Mouse (Mus musculus): ENCODE data around the gene Golga1. TPM values are rescaled to one million over a fixed set of nuclear protein-coding genes. Genes with fewer than 3 reads are reported as not detected.
A peak's percentile ranks its signal among the peaks of the same experiment; 100 is the strongest.
"Not testable (repeated sequence)": the region's sequence is repeated elsewhere in the genome, so short reads cannot be mapped to it uniquely, and the experiment has no call there.

Golga1 gene
- 18.2 and 20.8 TPM in 2 replicates for polyA plus RNA-seq (2014; fragmentation: Nextera tagmentation; extraction: Ambion mirVana)

DNA sequence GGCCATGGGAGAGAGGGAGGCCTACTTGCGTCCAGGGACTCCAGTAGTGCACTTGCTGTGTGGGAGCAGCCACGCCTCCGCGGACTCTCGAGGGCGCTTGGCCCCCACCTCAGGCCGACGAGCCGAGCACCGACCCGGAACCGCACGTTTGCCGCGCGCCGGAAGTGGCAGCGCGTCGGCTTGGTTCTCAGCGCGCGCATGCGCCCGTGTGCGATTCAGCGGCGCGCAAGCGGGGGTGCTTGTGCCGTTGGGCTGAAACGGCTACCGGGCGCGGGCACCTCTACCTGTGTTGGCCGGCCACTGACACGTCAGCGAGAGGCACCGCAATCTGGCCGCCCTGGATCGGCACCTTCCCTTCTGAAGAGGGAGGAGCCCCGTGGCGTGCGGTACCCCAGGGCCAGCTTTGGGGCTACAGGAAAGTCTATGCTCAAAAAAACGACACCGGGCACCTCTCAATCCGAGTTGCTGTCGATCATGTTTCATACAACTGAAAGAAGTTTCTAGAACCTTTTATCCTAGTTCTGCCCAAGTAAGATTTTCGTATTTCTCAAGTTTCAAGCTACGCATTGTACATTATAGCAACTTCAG is at the start of gene Golga1:
Golga1 (minus strand) TSS at position 142 of the 588 bp plus-strand sequence.
- ATAC-seq (replicated peaks; ENCODE audit: low FRiP score) (peak; percentile 95), DNase-seq (ENCODE audit: low spot score) (peak; percentile 88)
- H3K27me3 ChIP-seq (replicated peaks; ENCODE audit: control insufficient read depth, insufficient read depth, low read length), result no peaks in the 10 kb centered on the region
- peak within 1 kb of the TSS; percentile 91 for H3K9ac ChIP-seq (ENCODE audit: low read depth, low read length)
- no peaks in the 10 kb centered on the region for H3K36me3 ChIP-seq (ENCODE audit: control insufficient read depth, insufficient read depth, low read length)
- no peaks in the 10 kb centered on the region; the same call in 1 of the 2 replicates for H3K4me1 ChIP-seq (replicated peaks; ENCODE audit: control insufficient read depth, insufficient read depth, low read length)
- no peaks in the 10 kb centered on the region for H3K9me3 ChIP-seq (ENCODE audit: control insufficient read depth, low read length)
- WGBS, result under 1% methylated on average over 50 of the region's 50 CpGs
- peak within 1 kb of the TSS; percentile 81 for H3K4me2 ChIP-seq
- peak within 1 kb of the TSS; percentile 82 for H3K27ac ChIP-seq (ENCODE audit: low read depth, low read length)
- peak within 1 kb of the TSS; percentile 78 for H3K4me3 ChIP-seq (ENCODE audit: low read depth, low read length)

DNA sequence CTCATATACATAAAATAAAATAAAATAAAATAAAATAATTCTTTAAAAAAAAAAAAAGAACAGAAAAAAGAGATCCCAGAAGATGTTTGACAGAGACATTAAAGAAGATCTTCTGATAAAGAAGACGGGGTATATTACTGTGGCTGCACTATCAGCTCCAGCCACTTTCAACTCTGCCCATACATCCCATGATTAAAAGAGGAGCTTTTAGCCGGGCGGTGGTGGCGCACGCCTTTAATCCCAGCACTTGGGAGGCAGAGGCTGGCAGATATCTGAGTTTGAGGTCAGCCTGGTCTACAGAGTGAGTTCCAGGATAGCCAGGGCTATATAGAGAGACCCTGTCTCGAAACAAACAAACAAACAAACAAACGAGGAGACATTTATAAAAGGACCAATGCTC is 48.8 kb upstream of the Golga1 start:
- ATAC-seq (replicated peaks; ENCODE audit: low FRiP score) (no peak), DNase-seq (ENCODE audit: low spot score) (no peak)
- no peaks in the 10 kb centered on the region for H3K4me1 ChIP-seq (replicated peaks; ENCODE audit: control insufficient read depth, insufficient read depth, low read length)
- H3K4me2 ChIP-seq, result no peak overlapping the region
- no peaks in the 10 kb centered on the region for H3K9me3 ChIP-seq (ENCODE audit: control insufficient read depth, low read length)
- WGBS, result 79% methylated on average over 7 of the region's 7 CpGs
- no peak overlapping the region for H3K9ac ChIP-seq (ENCODE audit: low read depth, low read length)
- H3K27ac ChIP-seq (ENCODE audit: low read depth, low read length), result no peak overlapping the region
- no peak overlapping the region for H3K4me3 ChIP-seq (ENCODE audit: low read depth, low read length)
- H3K27me3 ChIP-seq (replicated peaks; ENCODE audit: control insufficient read depth, insufficient read depth, low read length), result no peaks in the 10 kb centered on the region
- H3K36me3 ChIP-seq (ENCODE audit: control insufficient read depth, insufficient read depth, low read length), result no peaks in the 10 kb centered on the region

DNA sequence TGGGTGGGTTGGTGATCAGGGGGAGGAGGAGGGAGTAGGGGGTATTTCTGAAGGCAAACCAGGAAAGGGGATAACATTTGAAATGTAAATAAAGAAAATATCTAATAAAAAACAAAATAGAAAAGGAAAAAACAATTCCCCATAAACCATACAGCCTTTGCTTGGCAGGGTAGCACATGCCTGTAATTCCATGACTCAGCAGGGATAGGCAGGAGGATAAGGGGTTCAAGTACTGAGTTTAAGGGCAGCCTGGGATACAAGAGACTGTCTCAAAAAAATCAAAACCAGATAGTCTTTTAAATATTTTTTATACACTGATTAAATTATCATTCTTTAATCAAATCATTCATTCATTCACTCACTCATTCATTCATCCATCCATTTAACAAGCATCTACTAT is 45.2 kb upstream of the Golga1 start:
- DNase-seq (ENCODE audit: low spot score) (no peak), ATAC-seq (replicated peaks; ENCODE audit: low FRiP score) (no peak)
- H3K4me1 ChIP-seq (replicated peaks; ENCODE audit: control insufficient read depth, insufficient read depth, low read length), result no peaks in the 10 kb centered on the region
- H3K36me3 ChIP-seq (ENCODE audit: control insufficient read depth, insufficient read depth, low read length), result peaks cover 2% of the 10 kb centered on the region; the same call in 1 of the 2 replicates
- H3K9ac ChIP-seq (ENCODE audit: low read depth, low read length), result no peak overlapping the region
- no peak overlapping the region for H3K27ac ChIP-seq (ENCODE audit: low read depth, low read length)
- no peaks in the 10 kb centered on the region for H3K27me3 ChIP-seq (replicated peaks; ENCODE audit: control insufficient read depth, insufficient read depth, low read length)
- no peak overlapping the region for H3K4me2 ChIP-seq
- H3K4me3 ChIP-seq (ENCODE audit: low read depth, low read length), result no peak overlapping the region
- no peaks in the 10 kb centered on the region for H3K9me3 ChIP-seq (ENCODE audit: control insufficient read depth, low read length)

DNA sequence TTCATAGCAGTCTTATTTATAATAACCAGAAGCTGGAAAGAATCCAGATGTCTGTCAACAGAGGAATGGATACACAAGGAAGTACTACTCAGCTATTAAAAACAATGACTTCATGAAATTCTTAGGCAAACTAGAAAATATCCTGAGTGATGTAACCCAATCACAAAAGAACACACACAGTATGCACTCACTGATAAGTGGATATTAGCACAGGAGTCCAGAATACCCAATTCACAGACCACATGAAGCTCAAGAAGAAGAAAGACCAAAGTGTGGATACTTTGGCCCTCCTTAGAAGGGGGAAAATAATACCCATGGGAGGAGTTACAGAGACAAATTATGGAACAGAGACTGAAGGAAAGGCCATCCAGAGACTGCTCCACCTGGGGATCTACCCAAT is 44.4 kb upstream of the Golga1 start:
- not testable (repeated sequence) for H3K4me1 ChIP-seq (replicated peaks; ENCODE audit: control insufficient read depth, insufficient read depth, low read length); H3K4me2 ChIP-seq; H3K9ac ChIP-seq (ENCODE audit: low read depth, low read length); H3K9me3 ChIP-seq (ENCODE audit: control insufficient read depth, low read length); H3K27me3 ChIP-seq (replicated peaks; ENCODE audit: control insufficient read depth, insufficient read depth, low read length); H3K4me3 ChIP-seq (ENCODE audit: low read depth, low read length); H3K27ac ChIP-seq (ENCODE audit: low read depth, low read length); DNase-seq (ENCODE audit: low spot score); H3K36me3 ChIP-seq (ENCODE audit: control insufficient read depth, insufficient read depth, low read length)
- peak; percentile 53; the same call in 1 of the 2 replicates for ATAC-seq (replicated peaks; ENCODE audit: low FRiP score)

DNA sequence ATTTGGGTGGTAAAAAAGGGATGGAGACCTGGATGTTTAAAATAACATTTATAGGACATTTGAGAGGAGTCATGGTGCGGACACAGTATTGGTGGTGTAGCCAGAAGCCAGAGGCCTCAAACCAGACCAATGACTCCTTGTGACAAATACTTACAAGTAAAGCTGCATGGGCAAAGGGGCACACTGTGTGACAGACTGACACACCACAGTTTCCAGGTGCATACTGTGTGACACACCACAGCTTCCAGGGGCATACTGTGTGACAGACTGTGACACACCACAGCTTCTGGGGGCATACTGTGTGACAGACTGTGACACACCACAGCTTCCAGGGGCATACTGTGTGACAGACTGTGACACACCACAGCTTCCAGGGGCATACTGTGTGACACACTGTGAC is 34.6 kb upstream of the Golga1 start:
- DNase-seq (ENCODE audit: low spot score); H3K36me3 ChIP-seq (ENCODE audit: control insufficient read depth, insufficient read depth, low read length): not testable (repeated sequence)
- 89% methylated on average over 1 of the region's 1 CpGs for WGBS

DNA sequence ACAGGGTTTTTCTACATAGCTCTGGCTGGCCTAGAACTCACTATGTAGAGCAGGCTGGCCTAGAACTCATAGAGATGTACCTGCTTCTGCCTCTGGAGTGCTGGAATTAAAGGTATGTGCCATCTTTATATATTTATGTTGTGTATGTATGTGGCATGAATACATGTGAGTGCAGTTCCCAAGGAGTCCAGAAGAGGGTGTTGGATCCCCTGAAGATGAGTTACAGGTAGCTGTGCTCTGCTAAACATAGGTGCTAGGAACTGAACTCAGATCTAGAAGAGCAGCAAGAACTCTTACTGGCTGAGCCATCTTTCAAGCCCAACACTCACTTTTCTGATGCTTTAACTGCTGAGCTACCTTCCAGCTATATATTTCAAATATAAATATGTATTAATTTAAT is 32.7 kb upstream of the Golga1 start:
- no peak for DNase-seq (ENCODE audit: low spot score)

More for the DNA sequence above, 34.6 kb upstream of the Golga1 start:
- H3K4me3 ChIP-seq (ENCODE audit: low read depth, low read length); H3K27me3 ChIP-seq (replicated peaks; ENCODE audit: control insufficient read depth, insufficient read depth, low read length); H3K4me2 ChIP-seq; ATAC-seq (replicated peaks; ENCODE audit: low FRiP score); H3K9me3 ChIP-seq (ENCODE audit: control insufficient read depth, low read length); H3K27ac ChIP-seq (ENCODE audit: low read depth, low read length); H3K9ac ChIP-seq (ENCODE audit: low read depth, low read length); H3K4me1 ChIP-seq (replicated peaks; ENCODE audit: control insufficient read depth, insufficient read depth, low read length): not testable (repeated sequence)

DNA sequence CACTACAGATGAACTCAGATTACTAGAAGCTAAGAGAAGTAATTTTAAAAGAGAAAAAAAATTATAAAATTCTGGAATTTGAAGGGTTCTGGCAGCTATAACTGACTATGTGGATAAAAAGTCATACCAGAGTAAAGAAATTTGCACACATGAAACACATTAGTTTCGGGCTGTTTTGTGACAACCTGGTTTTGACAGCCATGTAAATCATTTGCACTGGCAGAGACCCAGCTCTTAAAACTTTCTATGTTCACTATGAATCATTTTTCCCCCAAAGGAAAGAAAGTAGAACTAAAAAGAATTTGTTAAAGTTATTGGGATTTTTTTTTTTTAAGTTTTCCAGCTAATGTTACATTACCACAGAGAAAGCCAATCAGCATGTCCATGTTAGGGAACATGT is 26.6 kb upstream of the Golga1 start:
- no peak overlapping the region for H3K9ac ChIP-seq (ENCODE audit: low read depth, low read length)
- 86% methylated on average over 1 of the region's 1 CpGs for WGBS
- H3K4me3 ChIP-seq (ENCODE audit: low read depth, low read length), result no peak overlapping the region
- H3K4me1 ChIP-seq (replicated peaks; ENCODE audit: control insufficient read depth, insufficient read depth, low read length), result no peaks in the 10 kb centered on the region
- H3K4me2 ChIP-seq, result no peak overlapping the region
- ATAC-seq (replicated peaks; ENCODE audit: low FRiP score) (no peak), DNase-seq (ENCODE audit: low spot score) (no peak)
- no peaks in the 10 kb centered on the region for H3K36me3 ChIP-seq (ENCODE audit: control insufficient read depth, insufficient read depth, low read length)
- no peaks in the 10 kb centered on the region for H3K9me3 ChIP-seq (ENCODE audit: control insufficient read depth, low read length)
- no peak overlapping the region for H3K27ac ChIP-seq (ENCODE audit: low read depth, low read length)
- H3K27me3 ChIP-seq (replicated peaks; ENCODE audit: control insufficient read depth, insufficient read depth, low read length), result no peaks in the 10 kb centered on the region

More for the DNA sequence above, 32.7 kb upstream of the Golga1 start:
- H3K36me3 ChIP-seq (ENCODE audit: control insufficient read depth, insufficient read depth, low read length), result peaks cover 3% of the 10 kb centered on the region; the same call in 1 of the 2 replicates
- ATAC-seq (replicated peaks; ENCODE audit: low FRiP score), result no peak
- H3K9me3 ChIP-seq (ENCODE audit: control insufficient read depth, low read length), result no peaks in the 10 kb centered on the region
- no peaks in the 10 kb centered on the region for H3K27me3 ChIP-seq (replicated peaks; ENCODE audit: control insufficient read depth, insufficient read depth, low read length)
- no peak overlapping the region for H3K27ac ChIP-seq (ENCODE audit: low read depth, low read length)
- H3K4me3 ChIP-seq (ENCODE audit: low read depth, low read length), result no peak overlapping the region
- H3K4me1 ChIP-seq (replicated peaks; ENCODE audit: control insufficient read depth, insufficient read depth, low read length), result no peaks in the 10 kb centered on the region
- H3K9ac ChIP-seq (ENCODE audit: low read depth, low read length), result no peak overlapping the region
- no peak overlapping the region for H3K4me2 ChIP-seq

DNA sequence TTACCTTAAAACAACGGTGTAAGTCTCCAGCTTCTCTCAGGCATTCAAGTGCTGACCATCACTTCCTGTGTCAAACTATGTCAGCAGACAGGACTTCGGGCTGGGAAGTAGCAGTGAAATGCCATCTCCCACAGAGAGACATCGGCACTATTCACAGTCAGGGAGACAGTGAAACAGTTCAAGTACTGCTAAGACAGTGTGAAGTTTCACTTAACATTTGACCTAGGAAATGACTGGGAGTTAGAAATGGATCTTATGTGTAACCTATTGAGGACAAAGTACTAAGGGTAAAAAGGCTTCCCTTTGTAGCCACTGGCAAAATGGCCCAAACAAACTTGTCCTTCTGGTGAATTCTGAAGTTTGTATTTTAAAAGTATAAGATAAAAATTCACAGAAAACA is 17.4 kb upstream of the Golga1 start:
- WGBS, result 74% methylated on average over 3 of the region's 3 CpGs
- Histone ChIP-seq H3K4me1 (replicated peaks; ENCODE audit: control insufficient read depth, insufficient read depth, low read length) (no peaks in the 10 kb centered on the region), H3K4me3 (ENCODE audit: low read depth, low read length) (no peak overlapping the region), H3K9ac (ENCODE audit: low read depth, low read length) (no peak overlapping the region), H3K4me2 (no peak overlapping the region), H3K36me3 (ENCODE audit: control insufficient read depth, insufficient read depth, low read length) (peaks cover 5% of the 10 kb centered on the region; the same call in 1 of the 2 replicates), H3K27me3 (replicated peaks; ENCODE audit: control insufficient read depth, insufficient read depth, low read length) (no peaks in the 10 kb centered on the region), H3K27ac (ENCODE audit: low read depth, low read length) (no peak overlapping the region), H3K9me3 (ENCODE audit: control insufficient read depth, low read length) (no peaks in the 10 kb centered on the region)
- no peak for ATAC-seq (replicated peaks; ENCODE audit: low FRiP score)
- no peak for DNase-seq (ENCODE audit: low spot score)

DNA sequence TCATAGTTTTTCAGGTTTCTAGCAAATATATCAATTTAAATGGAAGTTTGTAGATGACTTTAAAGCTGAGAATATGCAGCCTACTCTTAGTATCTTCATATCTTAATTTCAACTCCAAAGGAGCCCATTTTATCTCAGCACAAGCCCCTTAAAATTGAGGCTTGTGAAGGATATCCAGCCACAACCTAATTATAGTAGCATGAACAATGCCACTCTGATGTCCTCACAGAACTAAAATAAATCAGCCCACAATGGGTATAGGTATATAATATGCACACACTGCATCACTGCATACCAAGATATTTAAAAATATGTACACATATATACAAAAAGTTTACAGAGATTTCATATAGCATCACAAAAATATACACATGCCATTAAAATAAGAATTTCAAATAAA is 5.3 kb upstream of the Golga1 start:
- H3K27ac ChIP-seq (ENCODE audit: low read depth, low read length), result no peak overlapping the region
- no peak overlapping the region for H3K9ac ChIP-seq (ENCODE audit: low read depth, low read length)
- H3K4me3 ChIP-seq (ENCODE audit: low read depth, low read length), result no peak overlapping the region
- no peaks in the 10 kb centered on the region for H3K36me3 ChIP-seq (ENCODE audit: control insufficient read depth, insufficient read depth, low read length)
- DNase-seq (ENCODE audit: low spot score), result no peak
- no peak for ATAC-seq (replicated peaks; ENCODE audit: low FRiP score)
- H3K27me3 ChIP-seq (replicated peaks; ENCODE audit: control insufficient read depth, insufficient read depth, low read length), result no peaks in the 10 kb centered on the region
- no peaks in the 10 kb centered on the region for H3K4me1 ChIP-seq (replicated peaks; ENCODE audit: control insufficient read depth, insufficient read depth, low read length)
- no peaks in the 10 kb centered on the region for H3K9me3 ChIP-seq (ENCODE audit: control insufficient read depth, low read length)
- H3K4me2 ChIP-seq, result no peak overlapping the region

Measured in liver, embryonic 11.5 days (tissue).